Mouse (Mus musculus) stomach, postnatal 0 days (tissue): Measurements from ENCODE around the gene Med13l. TPM values are rescaled to one million over a fixed set of nuclear protein-coding genes. Genes with fewer than 3 reads are reported as not detected.

Experiments
- ATAC-seq: fragments of 200-750 bp; cut with Nextera tagmentation; 2 replicates; pipeline ENCODE4 v1.8.0; 2017; ENCODE audit not compliant: low FRiP score, low TSS enrichment
- DNase-seq: peaks from one replicate; pipeline ENCODE4 v3.0.0-alpha.2; 2016; ENCODE audit warnings: low spot score
- H3K27ac ChIP-seq: fragments of 300-500 bp; sonication (generic); replicated peaks from 2 replicates; pipeline ENCODE4 v1.5.1; 2014; ENCODE audit warnings: mild to moderate bottlenecking, control low read depth
- H3K27me3 ChIP-seq: fragments of 300-500 bp; sonication (generic); 2 replicates; pipeline ENCODE4 v1.6.1; 2014; ENCODE audit warnings: low read length; ENCODE audit not compliant: control insufficient read depth, insufficient read depth
- H3K36me3 ChIP-seq: fragments of 300-500 bp; sonication (generic); 2 replicates; pipeline ENCODE4 v1.6.1; 2014; ENCODE audit warnings: low read length, mixed read lengths; ENCODE audit not compliant: control insufficient read depth, insufficient read depth
- H3K4me1 ChIP-seq: fragments of 300-500 bp; sonication (generic); replicated peaks from 2 replicates; pipeline ENCODE4 v1.6.1; 2014; ENCODE audit warnings: antibody characterized with exemption; ENCODE audit not compliant: control insufficient read depth, insufficient read depth
- H3K4me2 ChIP-seq: fragments of 300-500 bp; sonication (generic); replicated peaks from 2 replicates; pipeline ENCODE4 v1.6.1; 2014; ENCODE audit warnings: low read depth, mild to moderate bottlenecking, control low read depth, moderate library complexity
- H3K4me3 ChIP-seq: fragments of 300-500 bp; sonication (generic); 2 replicates; pipeline ENCODE4 v1.5.1; 2014; ENCODE audit warnings: low read depth, low read length, control low read depth
- H3K9ac ChIP-seq: fragments of 300-500 bp; sonication (generic); 2 replicates; pipeline ENCODE4 v1.6.1; 2014; ENCODE audit warnings: mild to moderate bottlenecking, low read length, control low read depth, mixed read lengths
- H3K9me3 ChIP-seq: fragments of 300-500 bp; sonication (generic); 2 replicates; pipeline ENCODE4 v1.6.1; 2016; ENCODE audit warnings: low read length; ENCODE audit not compliant: control insufficient read depth
- CTCF ChIP-seq: IDR thresholded peaks from 2 replicates; pipeline ENCODE4 v1.5.1; 2016; ENCODE audit warnings: antibody characterized with exemption, low read depth, mild to moderate bottlenecking, moderate library complexity
- EP300 ChIP-seq: optimal IDR thresholded peaks from 2 replicates; pipeline ENCODE3; 2016; ENCODE audit warnings: antibody characterized with exemption
- WGBS: fragments of 180-500 bp; shearing (Covaris S2); extraction: QIAGEN DNeasy Blood & Tissue Kit; methylation state at CpG from one replicate; pipeline ENCODE4 v1.1.7; 2014; 5-methylcytosine and 5-hydroxymethylcytosine counted together
- polyA plus RNA-seq: library from polyadenylated mRNA; unstranded; fragments of >200 nt; fragmentation: Nextera tagmentation; extraction: Ambion mirVana; gene quantifications from 2 replicates; pipeline ENCODE4 v1.2.1, GENCODE M21; 2015

The Med13l gene
- polyA plus RNA-seq, 1 experiment from 2014 or later, result 5.4 TPM

DNA sequence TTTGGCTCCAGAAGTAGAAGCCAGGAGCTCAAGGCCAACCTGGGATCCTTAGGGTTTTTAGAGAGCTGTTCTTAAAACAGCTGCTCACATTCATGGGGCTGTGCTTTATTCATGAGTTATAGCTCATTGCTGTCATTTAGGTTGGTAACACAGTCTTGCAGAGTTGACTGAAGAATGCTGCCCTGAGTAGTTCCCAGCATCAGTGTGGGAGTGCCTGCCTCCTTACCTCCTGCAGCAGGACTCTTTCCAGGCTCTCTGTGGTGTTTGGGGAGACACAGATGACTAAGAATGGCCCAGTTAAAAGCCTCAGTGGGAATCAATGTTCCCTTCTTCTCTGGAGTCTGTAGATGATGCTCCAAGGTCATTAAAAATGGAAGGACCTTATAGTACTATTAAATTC is 111.6 kb downstream of the Med13l start:
- Histone ChIP-seq H3K27ac (no peak overlapping the region), H3K9me3 (no peaks in the 10 kb centered on the region), H3K4me1 (no peaks in the 10 kb centered on the region), H3K27me3 (no peaks in the 10 kb centered on the region), H3K36me3 (no peaks in the 10 kb centered on the region; the same call in 1 of the 2 replicates), H3K4me2 (no peak overlapping the region), H3K4me3 (no peak overlapping the region), H3K9ac (no peak overlapping the region)
- DNase-seq (no peak), ATAC-seq (no peak)
- TF ChIP-seq EP300 (no peak), CTCF (no peak)

GRCm38 (mm10) chr5:118673859-118674258 is 113.4 kb downstream of the Med13l start:
- 48% methylated on average over 5 of the region's 5 CpGs for WGBS
- Histone ChIP-seq H3K27ac (no peak overlapping the region), H3K27me3 (no peaks in the 10 kb centered on the region)

DNA sequence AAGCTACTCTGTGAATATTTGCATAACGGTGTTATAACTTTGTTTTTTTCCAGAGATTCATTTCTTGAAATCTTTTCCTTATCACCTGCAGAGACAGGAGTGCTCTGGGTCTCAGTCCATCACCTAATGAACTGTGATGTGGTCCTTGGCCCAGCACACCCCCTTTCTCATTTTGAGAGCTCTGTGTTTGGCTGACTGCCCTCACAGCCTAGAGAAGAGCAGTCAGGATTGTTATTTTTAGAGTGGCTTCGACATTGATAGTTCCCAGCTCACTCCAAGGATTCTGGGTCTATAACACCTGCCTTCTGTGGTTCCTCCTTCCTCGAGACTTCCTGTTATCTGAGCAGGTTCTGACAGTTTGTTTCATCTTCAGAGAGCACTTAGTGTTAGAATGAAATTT is 113.8 kb downstream of the Med13l start:
- 39% methylated on average over 3 of the region's 3 CpGs for WGBS

More at GRCm38 (mm10) chr5:118673859-118674258, 113.4 kb downstream of the Med13l start:
- H3K4me2 ChIP-seq, result no peak overlapping the region
- H3K36me3 ChIP-seq, result no peaks in the 10 kb centered on the region; the same call in 1 of the 2 replicates
- H3K4me3 ChIP-seq, result no peak overlapping the region
- no peak overlapping the region for H3K9ac ChIP-seq
- no peak for TF ChIP-seq CTCF
- no peak for TF ChIP-seq EP300
- DNase-seq (no peak), ATAC-seq (no peak)
- no peaks in the 10 kb centered on the region for H3K4me1 ChIP-seq
- no peaks in the 10 kb centered on the region for H3K9me3 ChIP-seq

GRCm38 (mm10) chr5:118675697-118676096 is 115.2 kb downstream of the Med13l start:
- TF ChIP-seq EP300, result no peak
- no peak for TF ChIP-seq CTCF
- 39% methylated on average over 3 of the region's 3 CpGs for WGBS
- no peak overlapping the region for H3K27ac ChIP-seq
- no peak overlapping the region for H3K4me3 ChIP-seq
- H3K9me3 ChIP-seq, result no peaks in the 10 kb centered on the region
- no peaks in the 10 kb centered on the region for H3K4me1 ChIP-seq
- no peak overlapping the region for H3K9ac ChIP-seq
- DNase-seq, result no peak
- peaks cover 2% of the 10 kb centered on the region; the same call in 1 of the 2 replicates for H3K36me3 ChIP-seq
- ATAC-seq, result no peak
- no peak overlapping the region for H3K4me2 ChIP-seq
- H3K27me3 ChIP-seq, result no peaks in the 10 kb centered on the region

More for the DNA sequence above, 113.8 kb downstream of the Med13l start:
- H3K36me3 ChIP-seq, result peaks cover under 1% of the 10 kb centered on the region; the same call in 1 of the 2 replicates
- H3K27ac ChIP-seq, result no peak overlapping the region
- H3K27me3 ChIP-seq, result no peaks in the 10 kb centered on the region
- DNase-seq, result no peak
- H3K4me3 ChIP-seq, result no peak overlapping the region
- H3K4me2 ChIP-seq, result no peak overlapping the region
- no peak overlapping the region for H3K9ac ChIP-seq
- no peaks in the 10 kb centered on the region for H3K4me1 ChIP-seq
- ATAC-seq, result no peak
- H3K9me3 ChIP-seq, result no peaks in the 10 kb centered on the region
- TF ChIP-seq EP300 (no peak), CTCF (no peak)

DNA sequence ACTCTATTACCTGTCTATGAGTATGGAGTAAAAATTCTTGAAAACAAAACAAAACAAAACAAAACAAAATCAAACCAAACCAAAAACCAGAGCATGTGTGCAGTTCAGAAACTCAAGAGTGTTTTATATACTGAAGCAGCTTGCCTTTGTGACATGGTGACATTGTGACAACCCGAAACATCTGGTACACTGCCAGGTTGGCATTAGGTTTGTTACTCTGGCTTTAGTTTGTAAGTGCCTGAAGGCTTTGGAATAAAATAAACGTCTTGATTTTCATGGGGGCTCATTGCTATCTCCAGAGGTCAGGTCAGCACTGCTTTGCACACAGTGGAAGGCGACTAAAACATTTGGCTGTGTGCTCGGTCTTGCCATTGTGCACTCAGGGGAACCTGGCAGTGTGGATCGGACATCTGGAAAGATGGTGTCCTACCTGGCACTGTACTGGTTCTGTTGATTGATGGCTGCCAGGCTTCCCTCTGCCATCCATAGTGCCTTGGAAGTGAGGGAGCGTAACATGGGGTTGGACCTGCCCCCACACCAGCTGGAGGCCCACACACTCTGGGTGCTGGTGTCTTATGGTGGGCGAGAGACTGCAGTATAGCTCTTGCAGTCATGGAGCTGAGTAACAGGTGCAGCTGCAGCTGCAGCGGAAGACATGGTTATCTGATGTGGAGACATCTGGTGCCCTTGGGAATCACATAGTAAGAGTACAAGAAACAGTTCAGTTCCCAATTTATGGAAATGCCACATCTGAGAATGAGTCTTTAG is 115.9 kb downstream of the Med13l start:
- no peak overlapping the region for H3K4me3 ChIP-seq
- DNase-seq, result no peak
- ATAC-seq, result no peak

GRCm38 (mm10) chr5:118679283-118679835 is 118.9 kb downstream of the Med13l start:
- Histone ChIP-seq H3K27me3 (no peaks in the 10 kb centered on the region), H3K4me3 (no peak overlapping the region), H3K27ac (no peak overlapping the region), H3K4me1 (no peaks in the 10 kb centered on the region), H3K4me2 (no peak overlapping the region), H3K36me3 (peaks cover 5% of the 10 kb centered on the region; the same call in 1 of the 2 replicates), H3K9me3 (no peaks in the 10 kb centered on the region), H3K9ac (no peak overlapping the region)
- TF ChIP-seq EP300 (no peak), CTCF (no peak)
- ATAC-seq (no peak), DNase-seq (no peak)
- WGBS, result 54% methylated on average over 9 of the region's 9 CpGs

More for the DNA sequence above, 115.9 kb downstream of the Med13l start:
- no peaks in the 10 kb centered on the region for H3K4me1 ChIP-seq
- TF ChIP-seq CTCF (no peak), EP300 (no peak)
- H3K9me3 ChIP-seq, result no peaks in the 10 kb centered on the region
- no peak overlapping the region for H3K4me2 ChIP-seq
- peaks cover 2% of the 10 kb centered on the region; the same call in 1 of the 2 replicates for H3K36me3 ChIP-seq
- H3K9ac ChIP-seq, result no peak overlapping the region
- H3K27ac ChIP-seq, result no peak overlapping the region
- WGBS, result 77% methylated on average over 8 of the region's 8 CpGs
- H3K27me3 ChIP-seq, result no peaks in the 10 kb centered on the region
